Comparison of ENCODE assay signal across 8 mouse cellular contexts in the genomic region with DNA sequence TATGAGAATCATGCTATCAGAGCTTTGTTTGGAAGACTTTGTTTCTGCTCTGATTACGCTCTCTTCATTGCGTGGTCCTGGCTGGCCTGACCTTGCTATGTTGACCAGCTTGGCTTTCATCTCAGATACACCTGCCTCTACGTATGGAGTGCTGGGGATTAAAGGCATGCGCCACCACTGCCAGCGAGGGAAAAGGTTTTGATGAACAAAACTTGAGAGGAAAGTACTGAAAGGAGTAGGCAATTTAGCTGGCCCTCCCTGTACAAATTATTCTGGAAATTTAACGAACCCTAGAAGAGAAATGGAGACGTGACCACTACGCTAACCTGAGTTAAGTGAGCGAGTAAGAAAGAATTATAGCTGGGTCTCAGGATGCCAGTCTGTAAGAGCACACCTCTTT. TPM values are rescaled to one million over a fixed set of nuclear protein-coding genes. Genes with fewer than 3 reads are reported as not detected.
DNase-seq lines count a peak whose midpoint lies in the region; ATAC-seq and TF ChIP-seq lines count a peak whose summit lies in the region.
"Had no signal": no experiment of that assay in that cellular context is flagged by ENCODE, and none has a peak within 500 bp of the region (broad histone marks: within the 10 kb centered on the region; RNA-seq: fewer than 3 reads in every experiment).

No protein-coding gene starts in this region.

- peak overlapping the region; percentile 98; the same call in 1 of the 2 replicates for H3K27ac ChIP-seq in lung, embryonic 14.5 days (ENCODE audit: low read depth)
- H3K27ac ChIP-seq in forebrain, embryonic 16.5 days (ENCODE audit: low read length) = no peak overlapping the region; the same call in none of the 2 replicates
- H3K27ac ChIP-seq in limb, embryonic 14.5 days (replicated peaks; ENCODE audit: low read depth, low read length) = peak overlapping the region; percentile 93; the same call in 1 of the 2 replicates
- H3K27ac ChIP-seq in stomach, embryonic 14.5 days (ENCODE audit: low read length) = peak overlapping the region; percentile 98; the same call in 1 of the 2 replicates

- WGBS in lung, embryonic 14.5 days = 47% methylated on average over 9 of the region's 9 CpGs
- 36% methylated on average over 9 of the region's 9 CpGs for WGBS in forebrain, embryonic 16.5 days
- 36% methylated on average over 9 of the region's 9 CpGs for WGBS in limb, embryonic 14.5 days
- WGBS in stomach, embryonic 14.5 days = 43% methylated on average over 9 of the region's 9 CpGs

- H3K4me3 ChIP-seq in lung, embryonic 14.5 days (ENCODE audit: low read depth, low read length) = peak overlapping the region; percentile 87
- no peak overlapping the region; the same call in 1 of the 2 replicates for H3K4me3 ChIP-seq in forebrain, embryonic 16.5 days (replicated peaks; ENCODE audit: low read length)
- peak overlapping the region; percentile 89 for H3K4me3 ChIP-seq in limb, embryonic 14.5 days (replicated peaks; ENCODE audit: low read length)
- H3K4me3 ChIP-seq in stomach, embryonic 14.5 days (ENCODE audit: low read depth, low read length) = peak overlapping the region; percentile 86

- H3K9me3 ChIP-seq in lung, embryonic 14.5 days (ENCODE audit: low read depth, low read length) = no peaks in the 10 kb centered on the region
- no peaks in the 10 kb centered on the region for H3K9me3 ChIP-seq in forebrain, embryonic 16.5 days (ENCODE audit: control insufficient read depth, low read length)
- no peaks in the 10 kb centered on the region for H3K9me3 ChIP-seq in limb, embryonic 14.5 days (ENCODE audit: control insufficient read depth, low read length)
- H3K9me3 ChIP-seq in stomach, embryonic 14.5 days (ENCODE audit: control insufficient read depth, low read depth, low read length) = no peaks in the 10 kb centered on the region

- no peaks in the 10 kb centered on the region for H3K36me3 ChIP-seq in lung, embryonic 14.5 days (ENCODE audit: insufficient read depth)
- no peaks in the 10 kb centered on the region for H3K36me3 ChIP-seq in forebrain, embryonic 16.5 days (ENCODE audit: control insufficient read depth, insufficient read depth)
- no peaks in the 10 kb centered on the region for H3K36me3 ChIP-seq in limb, embryonic 14.5 days (ENCODE audit: control insufficient read depth, insufficient read depth, low read length)
- H3K36me3 ChIP-seq in stomach, embryonic 14.5 days (ENCODE audit: control insufficient read depth, insufficient read depth, low read length) = no peaks in the 10 kb centered on the region

- ATAC-seq in lung, embryonic 14.5 days (ENCODE audit: insufficient read depth) = no peak
- no peak for ATAC-seq in forebrain, embryonic 16.5 days
- ATAC-seq in limb, embryonic 14.5 days (ENCODE audit: low FRiP score, low read depth) = no peak
- ATAC-seq in stomach, embryonic 14.5 days (ENCODE audit: insufficient number of reproducible peaks, insufficient read depth, low FRiP score, low read depth) = no peak

- no peaks in the 10 kb centered on the region for H3K27me3 ChIP-seq in lung, embryonic 14.5 days (ENCODE audit: insufficient read depth, low read length)
- H3K27me3 ChIP-seq in forebrain, embryonic 16.5 days (replicated peaks; ENCODE audit: control insufficient read depth, insufficient read depth, low read length) = no peaks in the 10 kb centered on the region
- no peaks in the 10 kb centered on the region for H3K27me3 ChIP-seq in limb, embryonic 14.5 days (ENCODE audit: control insufficient read depth, insufficient read depth, low read length)
- H3K27me3 ChIP-seq in stomach, embryonic 14.5 days (ENCODE audit: control insufficient read depth, insufficient read depth, low read length) = no peaks in the 10 kb centered on the region

- peaks cover 9% of the 10 kb centered on the region for H3K4me1 ChIP-seq in lung, embryonic 14.5 days (ENCODE audit: insufficient read depth)
- H3K4me1 ChIP-seq in forebrain, embryonic 16.5 days (replicated peaks; ENCODE audit: control insufficient read depth, insufficient read depth, low read length) = peaks cover 16% of the 10 kb centered on the region
- H3K4me1 ChIP-seq in limb, embryonic 14.5 days (ENCODE audit: control insufficient read depth, insufficient read depth, low read length) = peaks cover 22% of the 10 kb centered on the region
- peaks cover 17% of the 10 kb centered on the region for H3K4me1 ChIP-seq in stomach, embryonic 14.5 days (ENCODE audit: control insufficient read depth, insufficient read depth, low read length)

- peak overlapping the region; percentile 98 for H3K9ac ChIP-seq in lung, embryonic 14.5 days
- H3K9ac ChIP-seq in forebrain, embryonic 16.5 days (replicated peaks; ENCODE audit: low read depth, low read length) = no peak overlapping the region; the same call in 1 of the 2 replicates
- no peak overlapping the region for H3K9ac ChIP-seq in limb, embryonic 14.5 days (ENCODE audit: low read depth, low read length, severe bottlenecking)
- H3K9ac ChIP-seq in stomach, embryonic 14.5 days (replicated peaks; ENCODE audit: low read depth, low read length) = no peak overlapping the region

- TF ChIP-seq CTCF in lung, embryonic 14.5 days (IDR thresholded peaks at IDR 0.05; ENCODE audit: low read depth) = no peak

- H3K4me2 ChIP-seq in lung, embryonic 14.5 days = peak overlapping the region; percentile 67
- H3K4me2 ChIP-seq in forebrain, embryonic 16.5 days (ENCODE audit: low read length) = peak overlapping the region; percentile 57
- H3K4me2 ChIP-seq in limb, embryonic 14.5 days (replicated peaks; ENCODE audit: low read depth, low read length, severe bottlenecking) = peak overlapping the region; percentile 66
- peak overlapping the region; percentile 39 for H3K4me2 ChIP-seq in stomach, embryonic 14.5 days (replicated peaks; ENCODE audit: low read depth, low read length)

- no peak for TF ChIP-seq POLR2A in limb, embryonic 14.5 days (IDR thresholded peaks at IDR 0.05; ENCODE audit: borderline replicate concordance, extremely low read depth, insufficient read depth, insufficient read length)

- DNase-seq in lung, embryonic 14.5 days = peak; percentile 13
- no peak for DNase-seq in lung, postnatal 14 days
- no peak for DNase-seq in limb, embryonic 14.5 days (ENCODE audit: low spot score)
- no peak for DNase-seq in layer of hippocampus, adult 9-10 months (ENCODE audit: low spot score)
- DNase-seq in thymus, adult 18-20 months = no peak
- DNase-seq: lung, adult 2 months had no signal

RNA-seq across cellular contexts. Expression of a gene that starts 1.0 kb away (rescaled TPM):
- 214 and 220 TPM in 2 replicates for polyA plus RNA-seq in lung, embryonic 14.5 days (2014; fragmentation: Nextera tagmentation; extraction: Ambion mirVana)
- 145 and 155 TPM in 2 replicates for polyA plus RNA-seq in forebrain, embryonic 16.5 days (2015; fragmentation: Nextera tagmentation; extraction: Ambion mirVana)
- polyA plus RNA-seq in limb, embryonic 14.5 days (2012; rRNA removed) = 86.1 and 94.9 TPM in 2 replicates
- polyA plus RNA-seq in limb, embryonic 14.5 days (2014; fragmentation: Nextera tagmentation; extraction: Ambion mirVana) = 190 and 194 TPM in 2 replicates
- 178 and 194 TPM in 2 replicates for polyA plus RNA-seq in stomach, embryonic 14.5 days (2014; fragmentation: Nextera tagmentation; extraction: Ambion mirVana)

RNA-seq across cellular contexts. Expression of a gene that starts 54.3 kb away (rescaled TPM):
- polyA plus RNA-seq in lung, embryonic 14.5 days (2014; fragmentation: Nextera tagmentation; extraction: Ambion mirVana) = 96.3 and 96.6 TPM in 2 replicates
- polyA plus RNA-seq in forebrain, embryonic 16.5 days (2015; fragmentation: Nextera tagmentation; extraction: Ambion mirVana) = 57.9 and 65.5 TPM in 2 replicates
- 41.8 and 53.4 TPM in 2 replicates for polyA plus RNA-seq in limb, embryonic 14.5 days (2012; rRNA removed)
- polyA plus RNA-seq in limb, embryonic 14.5 days (2014; fragmentation: Nextera tagmentation; extraction: Ambion mirVana) = 61.2 and 64.6 TPM in 2 replicates
- 61.7 and 62.6 TPM in 2 replicates for polyA plus RNA-seq in stomach, embryonic 14.5 days (2014; fragmentation: Nextera tagmentation; extraction: Ambion mirVana)
